ENCODE assay signal across 8 mouse cellular contexts in the genomic region with DNA sequence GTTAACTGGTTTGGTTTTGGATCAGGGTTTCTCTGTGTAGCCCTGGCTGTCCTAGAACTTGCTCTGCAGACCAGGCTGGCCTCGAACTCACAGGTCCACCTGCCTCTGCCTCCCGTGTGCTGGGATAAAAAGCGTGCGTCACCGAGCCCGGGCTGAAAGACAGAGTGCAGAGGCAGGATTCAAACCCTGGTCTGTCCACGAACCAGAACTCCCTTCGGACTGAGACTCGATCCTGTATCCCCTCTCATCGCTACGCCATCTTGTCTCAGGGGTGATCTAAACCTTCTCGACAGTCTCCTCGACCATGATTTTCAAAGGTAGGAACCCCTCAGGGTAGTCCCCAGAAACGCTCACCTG. TPM values are rescaled to one million over a fixed set of nuclear protein-coding genes. Genes with fewer than 3 reads are reported as not detected.
DNase-seq lines count a peak whose midpoint lies in the region; ATAC-seq and TF ChIP-seq lines count a peak whose summit lies in the region.

No protein-coding gene starts in this region.

- 2% methylated on average over 14 of the region's 14 CpGs for WGBS in kidney, postnatal 0 days
- 2% methylated on average over 14 of the region's 14 CpGs for WGBS in embryonic facial prominence, embryonic 11.5 days
- WGBS in intestine, embryonic 14.5 days: 2% methylated on average over 14 of the region's 14 CpGs
- WGBS in midbrain, embryonic 16.5 days: under 1% methylated on average over 14 of the region's 14 CpGs

- no peaks in the 10 kb centered on the region for H3K9me3 ChIP-seq in kidney, postnatal 0 days (replicated peaks; ENCODE audit: low read length)
- H3K9me3 ChIP-seq in embryonic facial prominence, embryonic 11.5 days (replicated peaks; ENCODE audit: control insufficient read depth, low read length): no peaks in the 10 kb centered on the region
- H3K9me3 ChIP-seq in intestine, embryonic 14.5 days (ENCODE audit: control insufficient read depth, low read length): no peaks in the 10 kb centered on the region
- H3K9me3 ChIP-seq in midbrain, embryonic 16.5 days (replicated peaks; ENCODE audit: control insufficient read depth, low read length, poor library complexity, severe bottlenecking): no peaks in the 10 kb centered on the region

- H3K27me3 ChIP-seq in kidney, postnatal 0 days (ENCODE audit: insufficient read depth, low read length): no peaks in the 10 kb centered on the region
- H3K27me3 ChIP-seq in embryonic facial prominence, embryonic 11.5 days (ENCODE audit: control insufficient read depth, insufficient read depth, low read length): no peaks in the 10 kb centered on the region
- no peaks in the 10 kb centered on the region for H3K27me3 ChIP-seq in intestine, embryonic 14.5 days (replicated peaks; ENCODE audit: control insufficient read depth, insufficient read depth, low read length)
- H3K27me3 ChIP-seq in midbrain, embryonic 16.5 days (ENCODE audit: control insufficient read depth, insufficient read depth, low read depth, low read length): no peaks in the 10 kb centered on the region

- H3K9ac ChIP-seq in kidney, postnatal 0 days (ENCODE audit: low read depth, low read length): peak overlapping the region; percentile 41; the same call in 1 of the 2 replicates
- peak overlapping the region; percentile 37; the same call in 1 of the 2 replicates for H3K9ac ChIP-seq in embryonic facial prominence, embryonic 11.5 days (replicated peaks; ENCODE audit: low read length)
- peak overlapping the region; percentile 45 for H3K9ac ChIP-seq in intestine, embryonic 14.5 days (ENCODE audit: low read length)
- H3K9ac ChIP-seq in midbrain, embryonic 16.5 days (ENCODE audit: low read depth, low read length): peak overlapping the region; percentile 50

- no peaks in the 10 kb centered on the region for H3K36me3 ChIP-seq in kidney, postnatal 0 days (ENCODE audit: insufficient read depth, low read length)
- no peaks in the 10 kb centered on the region for H3K36me3 ChIP-seq in embryonic facial prominence, embryonic 11.5 days (replicated peaks; ENCODE audit: control insufficient read depth, insufficient read depth, low read depth, low read length)
- H3K36me3 ChIP-seq in intestine, embryonic 14.5 days (ENCODE audit: control insufficient read depth, insufficient read depth, low read length): no peaks in the 10 kb centered on the region
- no peaks in the 10 kb centered on the region for H3K36me3 ChIP-seq in midbrain, embryonic 16.5 days (ENCODE audit: control insufficient read depth, insufficient read depth, low read length)

- H3K4me2 ChIP-seq in kidney, postnatal 0 days (ENCODE audit: low read length): peak overlapping the region; percentile 51
- peak overlapping the region; percentile 48 for H3K4me2 ChIP-seq in embryonic facial prominence, embryonic 11.5 days (ENCODE audit: low read depth, low read length)
- H3K4me2 ChIP-seq in intestine, embryonic 14.5 days (ENCODE audit: low read length): peak overlapping the region; percentile 56
- peak overlapping the region; percentile 97 for H3K4me2 ChIP-seq in midbrain, embryonic 16.5 days (ENCODE audit: low read length)

- peak overlapping the region; percentile 54; the same call in 1 of the 2 replicates for H3K27ac ChIP-seq in kidney, postnatal 0 days
- H3K27ac ChIP-seq in embryonic facial prominence, embryonic 11.5 days (replicated peaks; ENCODE audit: low read depth, low read length): no peak overlapping the region
- no peak overlapping the region for H3K27ac ChIP-seq in intestine, embryonic 14.5 days (ENCODE audit: low read depth)
- H3K27ac ChIP-seq in midbrain, embryonic 16.5 days (ENCODE audit: low read length): peak overlapping the region; percentile 60

- H3K4me3 ChIP-seq in kidney, postnatal 0 days (replicated peaks; ENCODE audit: low read depth, low read length): peak overlapping the region; percentile 32
- peak overlapping the region; percentile 46 for H3K4me3 ChIP-seq in embryonic facial prominence, embryonic 11.5 days (ENCODE audit: low read depth, low read length)
- H3K4me3 ChIP-seq in intestine, embryonic 14.5 days (ENCODE audit: low read depth, low read length): peak overlapping the region; percentile 74
- peak overlapping the region; percentile 46 for H3K4me3 ChIP-seq in midbrain, embryonic 16.5 days (ENCODE audit: low read depth, low read length)

- ATAC-seq in kidney, postnatal 0 days (replicated peaks; ENCODE audit: low FRiP score, low read depth): no peak
- no peak for ATAC-seq in embryonic facial prominence, embryonic 11.5 days (replicated peaks; ENCODE audit: insufficient number of reproducible peaks, low FRiP score, low TSS enrichment, low read depth)
- ATAC-seq in intestine, embryonic 14.5 days (replicated peaks; ENCODE audit: low FRiP score, low TSS enrichment, low read depth): no peak
- ATAC-seq in midbrain, embryonic 16.5 days: no peak

- peaks cover 6% of the 10 kb centered on the region; the same call in 1 of the 2 replicates for H3K4me1 ChIP-seq in kidney, postnatal 0 days (replicated peaks; ENCODE audit: insufficient read depth, low read length)
- no peaks in the 10 kb centered on the region; the same call in 1 of the 2 replicates for H3K4me1 ChIP-seq in embryonic facial prominence, embryonic 11.5 days (ENCODE audit: control insufficient read depth, insufficient read depth, low read length)
- peaks cover 10% of the 10 kb centered on the region for H3K4me1 ChIP-seq in intestine, embryonic 14.5 days (replicated peaks; ENCODE audit: control insufficient read depth, insufficient read depth, low read length)
- H3K4me1 ChIP-seq in midbrain, embryonic 16.5 days (ENCODE audit: control insufficient read depth, insufficient read depth, low read length): peaks cover 6% of the 10 kb centered on the region

- DNase-seq in kidney, postnatal 0 days (ENCODE audit: low spot score): no peak
- DNase-seq in kidney, adult 11 months: no peak
- no peak for DNase-seq in embryonic facial prominence, embryonic 11.5 days (ENCODE audit: low spot score)
- DNase-seq in intestine, embryonic 14.5 days (ENCODE audit: low spot score): no peak
- no peak for DNase-seq in thymus, postnatal 4 days
- DNase-seq in cerebellum, adult 18-20 months: no peak
- DNase-seq in spleen, adult 12 weeks (ENCODE audit: low spot score): no peak

- no peak for TF ChIP-seq CTCF in kidney, postnatal 0 days (IDR thresholded peaks at IDR 0.05; ENCODE audit: low read depth)

RNA-seq across cellular contexts. Expression of a gene that starts 0.3 kb away (rescaled TPM):
- 0.46 and 0.47 TPM in 2 replicates for polyA plus RNA-seq in kidney, postnatal 0 days (2015; fragmentation: Nextera tagmentation; extraction: Ambion mirVana)
- polyA plus RNA-seq in embryonic facial prominence, embryonic 11.5 days (2014; fragmentation: Nextera tagmentation; extraction: Ambion mirVana): 0.66 and 0.72 TPM in 2 replicates
- 0.23 and 0.37 TPM in 2 replicates for polyA plus RNA-seq in intestine, embryonic 14.5 days (2014; fragmentation: Nextera tagmentation; extraction: Ambion mirVana)
- polyA plus RNA-seq in midbrain, embryonic 16.5 days (2015; fragmentation: Nextera tagmentation; extraction: Ambion mirVana): 0.58 and 0.69 TPM in 2 replicates

RNA-seq across cellular contexts. Expression of a gene that starts 0.6 kb away (rescaled TPM):
- polyA plus RNA-seq in kidney, postnatal 0 days (2015; fragmentation: Nextera tagmentation; extraction: Ambion mirVana): 23.0 and 27.8 TPM in 2 replicates
- 82.6 and 83.0 TPM in 2 replicates for polyA plus RNA-seq in embryonic facial prominence, embryonic 11.5 days (2014; fragmentation: Nextera tagmentation; extraction: Ambion mirVana)
- polyA plus RNA-seq in intestine, embryonic 14.5 days (2014; fragmentation: Nextera tagmentation; extraction: Ambion mirVana): 64.8 and 70.9 TPM in 2 replicates
- 6.1 and 6.7 TPM in 2 replicates for polyA plus RNA-seq in midbrain, embryonic 16.5 days (2015; fragmentation: Nextera tagmentation; extraction: Ambion mirVana)

RNA-seq across cellular contexts. Expression of a gene that starts 18.1 kb away (rescaled TPM):
- 104 and 109 TPM in 2 replicates for polyA plus RNA-seq in kidney, postnatal 0 days (2015; fragmentation: Nextera tagmentation; extraction: Ambion mirVana)
- polyA plus RNA-seq in embryonic facial prominence, embryonic 11.5 days (2014; fragmentation: Nextera tagmentation; extraction: Ambion mirVana): 138 and 141 TPM in 2 replicates
- polyA plus RNA-seq in intestine, embryonic 14.5 days (2014; fragmentation: Nextera tagmentation; extraction: Ambion mirVana): 97.9 and 105 TPM in 2 replicates
- polyA plus RNA-seq in midbrain, embryonic 16.5 days (2015; fragmentation: Nextera tagmentation; extraction: Ambion mirVana): 225 and 231 TPM in 2 replicates

RNA-seq across cellular contexts. Expression of a gene that starts 42.7 kb away (rescaled TPM):
- 6.7 and 7.2 TPM in 2 replicates for polyA plus RNA-seq in kidney, postnatal 0 days (2015; fragmentation: Nextera tagmentation; extraction: Ambion mirVana)
- 18.2 and 19.3 TPM in 2 replicates for polyA plus RNA-seq in embryonic facial prominence, embryonic 11.5 days (2014; fragmentation: Nextera tagmentation; extraction: Ambion mirVana)
- 15.4 and 17.6 TPM in 2 replicates for polyA plus RNA-seq in intestine, embryonic 14.5 days (2014; fragmentation: Nextera tagmentation; extraction: Ambion mirVana)
- polyA plus RNA-seq in midbrain, embryonic 16.5 days (2015; fragmentation: Nextera tagmentation; extraction: Ambion mirVana): 5.4 and 6.3 TPM in 2 replicates

RNA-seq across cellular contexts. Expression of a gene that starts 46.6 kb away (rescaled TPM):
- polyA plus RNA-seq in kidney, postnatal 0 days (2015; fragmentation: Nextera tagmentation; extraction: Ambion mirVana): 1.1 and 1.7 TPM in 2 replicates
- 0.29 and 0.85 TPM in 2 replicates for polyA plus RNA-seq in embryonic facial prominence, embryonic 11.5 days (2014; fragmentation: Nextera tagmentation; extraction: Ambion mirVana)
- 0.39 and 0.66 TPM in 2 replicates for polyA plus RNA-seq in intestine, embryonic 14.5 days (2014; fragmentation: Nextera tagmentation; extraction: Ambion mirVana)
- polyA plus RNA-seq in midbrain, embryonic 16.5 days (2015; fragmentation: Nextera tagmentation; extraction: Ambion mirVana): 1.1 and 1.3 TPM in 2 replicates

Comparison
In these comparisons a context has a peak if more than half of its experiments do, and no peak if none do; other contexts are left out.
1. H3K27ac ChIP-seq: peak in kidney, postnatal 0 days (single experiment) and midbrain, embryonic 16.5 days (single experiment); none in embryonic facial prominence, embryonic 11.5 days (single experiment) and intestine, embryonic 14.5 days (single experiment).
2. Peak in every context shown above with its lines, with median percentiles within 50 percentile points of each other: H3K4me2 ChIP-seq, H3K4me3 ChIP-seq and H3K9ac ChIP-seq.